Mouse (Mus musculus) mouse trophoblast stem cell (cell line): ENCODE data around the gene Bckdhb.
"Not testable (repeated sequence)": the region's sequence is repeated elsewhere in the genome, so short reads cannot be mapped to it uniquely, and the experiment has no call there.

Experiments
- in situ Hi-C, 2 experiments: fragments of 300-500 bp; cut with MseI, MboI; formaldehyde crosslinking; loops; 2 replicates in 1 of 2; 3 replicates in 1 of 2; pipeline ENCODE4 v1.15.1; 2025

Bckdhb gene

DNA sequence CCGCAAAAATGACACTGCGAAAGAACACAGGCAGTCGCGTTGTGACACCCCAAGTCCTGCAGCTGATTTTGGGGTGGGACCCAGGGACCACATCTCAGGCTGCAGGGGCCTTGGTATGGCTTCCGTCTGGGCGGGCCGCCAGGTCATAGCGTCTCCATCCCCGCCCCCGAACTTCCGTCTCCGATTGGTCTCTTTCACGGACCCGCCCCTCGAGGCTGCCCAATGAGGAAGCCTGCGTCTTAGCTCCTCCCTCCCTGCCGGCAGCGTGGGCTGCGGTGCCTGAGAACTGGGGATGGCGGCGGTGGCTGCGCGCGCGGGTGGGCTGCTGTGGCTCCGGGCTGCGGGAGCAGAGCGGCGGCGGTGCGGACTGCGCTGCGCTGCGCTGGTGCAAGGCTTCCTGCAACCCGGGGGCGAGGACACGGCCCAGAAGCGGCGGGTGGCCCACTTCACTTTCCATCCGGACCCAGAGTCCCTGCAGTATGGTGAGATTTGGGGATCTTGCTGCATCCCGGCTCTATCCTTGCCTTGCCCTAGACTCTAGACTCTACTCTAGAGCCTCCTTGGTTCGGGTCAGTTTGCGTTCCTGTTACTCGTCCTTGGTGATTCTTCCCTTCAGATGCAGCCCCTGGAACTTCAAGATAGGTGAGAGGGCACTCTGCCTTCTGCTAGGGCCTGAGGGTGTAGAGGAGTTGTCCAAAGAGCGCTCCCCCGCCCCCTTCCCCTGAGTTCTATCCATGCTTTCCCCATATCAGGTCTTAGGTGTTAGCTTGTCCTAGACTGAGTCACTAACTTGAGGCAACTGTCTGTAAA, at the start of gene Bckdhb:
TSS of gene Bckdhb (plus strand) at position 268 of the 810 bp plus-strand sequence.
- in situ Hi-C loops: no loop called here

DNA sequence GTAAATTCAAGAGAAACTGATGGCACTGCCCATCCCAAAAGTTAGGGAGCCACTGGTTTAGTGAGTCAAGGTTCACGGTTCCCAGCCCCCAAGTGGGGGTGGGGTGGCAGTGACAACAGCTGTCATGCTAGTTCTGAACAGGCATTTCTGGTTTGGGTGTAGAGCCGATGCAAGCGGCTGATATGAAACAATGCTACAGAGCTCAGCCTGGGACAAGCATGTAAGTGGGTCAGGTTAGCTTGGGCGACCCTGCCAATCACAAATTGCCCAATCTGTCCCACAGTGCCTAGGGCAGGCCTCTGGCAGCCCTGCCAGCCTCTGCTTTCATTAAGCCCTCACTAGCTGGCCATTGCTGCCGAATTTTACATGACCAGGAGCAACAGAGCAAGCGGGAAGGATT, 42.8 kb upstream of the Bckdhb start:
- in situ Hi-C loops: no loop called here

DNA sequence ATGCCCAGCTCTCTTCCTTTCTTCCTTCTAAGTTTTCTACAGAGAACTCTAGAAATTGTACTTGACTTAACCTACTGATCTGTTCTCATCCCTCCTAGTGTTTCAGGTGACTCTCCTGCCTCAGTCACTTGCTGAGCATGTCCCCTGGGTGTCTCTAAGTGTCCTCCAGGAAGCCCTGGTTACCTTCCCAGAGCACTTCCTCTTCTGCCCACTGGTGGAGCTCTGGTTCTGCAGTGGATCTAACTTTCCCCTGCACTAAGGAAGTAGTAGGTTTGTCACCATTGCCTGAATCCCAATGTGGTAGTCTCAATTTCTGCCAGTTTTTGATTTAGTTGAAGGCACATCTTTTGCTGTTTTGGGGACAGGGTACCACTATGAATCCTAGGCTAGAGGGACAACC, 38.8 kb upstream of the Bckdhb start:
- in situ Hi-C loops: no loop called here

DNA sequence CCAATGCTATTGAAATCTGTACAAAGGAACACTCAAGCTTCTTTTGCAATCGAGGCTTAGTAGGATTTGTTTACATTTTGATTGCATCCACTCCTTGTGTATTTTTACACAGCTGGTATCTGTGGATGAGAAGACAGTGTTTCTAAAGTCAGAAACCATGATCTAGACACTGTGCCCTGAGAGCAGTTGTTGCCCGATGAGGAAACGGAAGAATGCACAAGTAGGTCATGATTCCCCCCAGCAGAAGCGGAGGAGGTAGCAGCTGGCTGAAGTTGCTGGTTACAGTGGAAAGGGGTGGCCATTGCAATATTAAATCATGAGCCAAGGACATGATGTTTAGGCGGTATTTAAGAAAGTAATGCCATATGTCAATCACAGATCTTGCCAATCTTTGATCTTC, 36.7 kb upstream of the Bckdhb start:
- in situ Hi-C loops: no loop called here

DNA sequence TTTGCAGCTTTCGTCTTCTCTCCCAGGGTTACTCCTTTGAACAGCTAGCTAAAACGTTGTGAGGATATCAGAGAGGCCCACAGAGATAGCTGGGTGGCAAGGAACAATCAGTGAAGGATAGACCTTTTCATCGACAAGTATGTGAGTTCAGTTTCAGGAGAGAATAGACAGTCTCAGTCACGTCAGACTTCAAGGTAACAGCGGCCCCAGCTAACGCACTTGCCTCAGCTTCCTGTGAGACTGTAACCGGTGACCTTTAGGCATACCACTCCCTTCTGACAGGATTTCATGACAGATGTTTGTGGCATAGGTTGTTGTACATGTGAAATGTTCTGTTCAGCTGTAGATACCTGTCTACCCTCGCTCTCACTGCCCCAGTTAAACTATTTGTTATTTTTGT, 31.9 kb upstream of the Bckdhb start:
- in situ Hi-C loops: no loop called here

DNA sequence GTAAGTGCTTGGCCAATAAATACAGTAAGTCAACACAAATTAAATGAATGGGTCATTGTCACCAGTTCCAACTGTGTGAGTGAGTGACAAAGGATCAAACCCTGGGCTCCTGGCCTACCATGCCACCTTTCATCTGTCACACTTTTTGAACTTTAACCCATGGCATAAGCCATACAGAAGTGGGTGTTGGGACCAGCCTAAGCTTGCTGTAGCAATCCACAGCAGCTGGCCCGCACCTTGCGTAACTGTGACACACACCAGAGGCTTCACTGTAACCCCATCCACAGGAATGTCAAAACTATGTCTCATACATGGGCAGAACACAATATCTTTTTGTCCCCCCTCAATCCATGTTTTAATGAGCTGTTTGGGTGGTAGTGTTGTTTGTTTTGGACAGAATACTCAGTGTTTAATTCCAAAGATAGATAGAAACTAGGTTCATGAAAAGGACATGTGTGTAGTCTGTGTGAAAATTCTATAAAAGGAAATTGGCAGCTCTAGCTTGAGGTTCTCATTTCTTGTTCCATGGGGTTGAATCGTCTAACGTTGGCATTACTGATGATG, 31.1 kb upstream of the Bckdhb start:
- in situ Hi-C loops: no loop called here

DNA sequence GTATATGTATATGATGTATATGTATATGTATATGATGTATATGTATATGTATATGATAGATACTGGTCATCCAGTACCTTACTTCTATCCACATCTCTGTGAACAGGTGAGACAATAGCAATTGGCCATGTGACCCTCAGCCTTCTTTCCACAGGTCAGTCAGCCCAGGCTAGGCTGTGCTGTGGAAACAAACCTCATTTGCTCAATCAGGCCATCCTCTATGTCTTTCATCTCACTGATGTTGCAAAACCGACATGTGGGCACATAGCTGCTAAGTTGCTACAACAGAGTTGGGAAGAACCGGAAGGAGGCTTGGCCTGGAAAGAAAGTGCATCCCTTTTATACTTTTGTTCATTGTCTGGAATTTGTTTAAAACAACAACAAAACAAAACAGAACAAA, 22.9 kb upstream of the Bckdhb start:
- in situ Hi-C loops: no loop called here

DNA sequence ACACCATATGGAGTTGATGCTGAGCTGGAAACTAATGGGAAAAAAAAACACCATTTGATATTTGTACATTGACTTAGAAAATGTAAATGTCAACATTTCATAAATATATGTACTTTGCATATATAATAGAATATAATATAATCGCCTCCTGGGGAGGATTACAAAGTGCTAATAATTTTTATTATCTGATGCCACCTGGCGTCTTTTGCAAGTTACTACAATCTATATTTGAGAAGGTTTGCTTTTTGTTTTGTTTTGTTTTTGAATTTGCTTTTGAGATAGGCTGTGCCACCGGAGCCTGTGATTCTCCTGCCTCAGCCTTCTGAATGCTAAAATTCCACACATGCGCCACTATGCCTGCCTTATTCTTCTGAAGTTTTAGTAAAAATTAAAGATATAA, 19.1 kb upstream of the Bckdhb start:
- in situ Hi-C loops: no loop called here

DNA sequence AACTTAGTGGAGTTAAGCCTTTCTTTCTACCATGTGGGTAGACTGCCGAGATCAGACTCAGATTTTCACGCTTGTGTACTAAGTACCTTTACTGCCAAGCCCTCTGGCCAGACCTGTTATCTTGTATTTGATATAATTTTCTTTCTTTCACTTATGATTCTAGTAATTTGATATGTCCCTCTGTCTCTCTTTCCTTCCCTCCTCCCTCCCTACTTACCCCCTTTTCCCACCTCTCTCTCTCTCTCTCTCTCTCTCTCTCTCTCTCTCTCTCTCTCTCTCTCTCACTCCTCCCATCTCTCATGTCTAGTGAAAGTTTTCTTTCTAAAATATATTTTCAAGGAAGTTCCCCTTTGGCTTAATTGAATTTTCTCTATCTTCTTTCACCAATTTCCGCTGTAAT, 17.9 kb upstream of the Bckdhb start:
- in situ Hi-C loops: no loop called here

DNA sequence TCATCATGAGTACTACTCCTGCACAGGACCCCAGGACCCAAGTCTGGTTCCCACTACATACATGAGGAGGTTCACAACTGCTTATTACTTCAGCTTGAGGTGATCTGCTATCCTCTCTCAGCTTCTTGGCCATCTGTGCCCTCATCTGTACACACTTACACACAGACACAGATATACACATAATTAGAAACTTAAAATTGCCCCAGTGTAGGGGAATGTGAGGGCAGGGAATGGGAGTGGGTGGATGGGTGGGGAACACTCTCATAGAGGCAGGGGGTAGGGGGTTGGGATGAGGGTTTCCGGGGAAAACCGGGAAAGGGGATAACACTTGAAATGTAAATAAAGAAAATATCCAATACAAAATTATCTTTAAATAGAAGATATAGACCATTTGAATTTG, 15.1 kb upstream of the Bckdhb start:
- in situ Hi-C loops: no loop called here

DNA sequence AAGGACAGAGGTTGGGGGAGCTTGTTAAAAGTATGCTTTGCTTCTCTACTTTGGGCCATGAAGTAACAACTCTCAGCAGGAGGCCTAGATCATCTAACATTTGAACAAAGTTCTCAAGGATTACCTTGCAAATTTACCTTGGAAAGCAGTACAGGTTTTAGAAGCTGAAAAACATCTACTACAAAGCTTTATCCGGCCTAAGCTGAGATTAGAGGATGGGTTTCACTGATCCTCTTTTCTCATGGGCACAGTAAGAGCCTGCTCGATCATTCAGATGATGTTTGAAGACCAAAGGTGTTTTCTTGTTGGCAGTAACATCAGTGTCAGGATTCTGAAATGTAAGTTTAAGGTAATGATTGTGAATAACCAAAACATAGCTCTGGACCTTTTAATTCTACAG, 14.0 kb upstream of the Bckdhb start:
- in situ Hi-C loops: no loop called here

DNA sequence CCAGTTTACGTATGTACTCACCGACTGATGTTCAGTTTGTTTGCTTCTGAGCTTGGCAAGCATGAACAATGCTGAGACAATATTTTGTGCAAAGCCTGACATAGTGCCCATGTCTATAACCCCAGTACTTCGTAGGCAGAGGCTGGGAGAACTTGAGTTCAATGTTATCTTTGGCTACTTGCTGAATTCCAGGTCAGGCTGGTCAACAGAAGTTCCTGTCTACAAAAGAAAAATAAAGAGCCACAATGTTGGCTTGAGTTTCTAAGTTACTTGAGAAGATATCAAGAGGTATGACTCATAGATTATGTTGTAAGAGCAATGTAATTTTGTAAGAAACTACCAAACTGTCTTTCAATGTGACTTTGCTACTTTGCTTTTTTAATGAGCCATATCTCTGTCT, 2.9 kb upstream of the Bckdhb start:
- in situ Hi-C loops: no loop called here

DNA sequence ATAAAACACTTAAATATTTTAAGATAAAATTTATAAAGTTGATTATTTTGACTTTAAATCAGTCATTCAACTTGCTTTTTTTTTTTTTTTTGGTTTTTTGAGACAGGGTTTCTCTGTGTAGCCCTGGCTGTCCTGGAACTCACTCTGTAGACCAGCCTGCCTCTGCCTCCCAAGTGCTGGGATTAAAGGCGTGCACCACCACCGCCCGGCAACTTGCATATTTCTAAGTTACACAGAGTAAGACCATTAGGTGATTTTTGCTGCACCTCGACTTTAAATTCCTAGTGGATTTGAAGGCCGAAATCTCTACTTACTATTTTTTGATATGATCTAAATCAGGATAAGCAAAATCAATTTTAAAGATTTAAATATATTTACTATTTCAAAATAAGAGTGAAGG, 589 bp upstream of the Bckdhb start:
- in situ Hi-C loops: no loop called here

DNA sequence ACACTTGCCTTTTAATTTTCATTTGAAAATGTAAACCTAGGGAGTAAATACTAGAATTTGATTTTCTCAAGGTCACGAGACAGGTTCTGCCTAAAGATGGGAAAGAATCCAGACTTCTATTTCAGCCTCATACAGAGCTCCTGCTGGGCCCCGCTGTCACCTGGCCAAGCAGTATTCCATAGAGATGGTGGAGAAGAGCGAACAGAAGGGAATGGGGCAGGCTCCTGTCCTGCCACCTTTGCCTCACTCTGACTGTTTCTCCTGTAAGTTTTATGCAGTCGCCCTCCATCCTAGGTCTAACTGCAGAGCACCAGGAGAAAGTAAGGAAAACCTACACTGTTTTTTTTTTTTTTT, 720 bp downstream of the Bckdhb start:
- in situ Hi-C loops: no loop called here

DNA sequence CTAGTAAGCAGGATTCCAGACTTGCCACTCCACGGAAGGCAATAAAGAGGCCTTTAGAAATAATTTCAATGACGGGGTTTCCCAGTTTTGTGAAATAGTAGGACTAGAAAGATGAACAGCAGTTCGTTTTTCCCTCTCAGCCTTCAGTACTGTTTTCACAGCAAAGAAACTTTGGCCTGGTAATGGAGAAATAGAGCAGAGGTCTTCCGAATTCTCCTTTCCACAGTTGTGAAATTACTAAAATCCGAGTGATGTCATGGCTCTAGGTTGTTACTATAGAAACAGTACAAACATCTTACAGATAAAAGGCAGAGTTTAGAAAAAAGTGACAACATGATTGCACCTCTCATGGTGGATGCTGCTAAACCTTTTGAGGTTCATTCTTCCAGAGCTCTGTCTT, 1.4 kb downstream of the Bckdhb start:
- in situ Hi-C loops: no loop called here

DNA sequence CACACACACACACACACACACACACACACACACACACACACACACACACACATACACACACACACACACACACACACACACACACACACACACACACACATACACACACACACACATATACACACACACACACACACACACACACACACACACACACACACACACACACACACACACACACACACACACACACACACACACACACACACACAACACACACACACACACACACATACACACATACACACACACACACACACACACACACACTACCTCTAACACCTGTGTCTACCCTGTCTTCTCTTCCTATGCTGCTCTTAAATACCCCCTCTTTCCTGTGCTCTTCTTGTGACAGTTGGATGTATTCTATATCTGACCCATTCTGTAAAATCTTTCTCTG, 14.6 kb downstream of the Bckdhb start:
- in situ Hi-C loops: not testable (repeated sequence)

DNA sequence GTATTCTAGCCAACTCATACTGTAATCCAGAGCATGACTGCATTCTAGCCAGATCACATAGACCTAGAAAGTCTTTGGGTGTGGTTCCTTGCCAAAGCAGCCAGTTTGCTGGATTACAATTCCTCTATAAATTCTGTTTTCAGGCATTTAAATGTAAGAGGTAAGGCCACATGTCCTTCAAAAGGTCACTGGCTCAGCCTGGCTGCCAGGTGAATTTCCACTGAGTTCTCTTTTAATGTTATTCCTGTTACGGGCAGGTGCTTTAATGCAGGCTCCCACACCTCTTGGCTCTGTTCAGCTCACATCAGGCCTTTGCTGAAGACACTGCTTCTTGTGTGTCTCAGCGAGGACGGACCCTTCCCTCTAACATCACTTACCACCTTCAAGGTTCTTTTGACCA, 15.1 kb downstream of the Bckdhb start:
- in situ Hi-C loops: no loop called here

DNA sequence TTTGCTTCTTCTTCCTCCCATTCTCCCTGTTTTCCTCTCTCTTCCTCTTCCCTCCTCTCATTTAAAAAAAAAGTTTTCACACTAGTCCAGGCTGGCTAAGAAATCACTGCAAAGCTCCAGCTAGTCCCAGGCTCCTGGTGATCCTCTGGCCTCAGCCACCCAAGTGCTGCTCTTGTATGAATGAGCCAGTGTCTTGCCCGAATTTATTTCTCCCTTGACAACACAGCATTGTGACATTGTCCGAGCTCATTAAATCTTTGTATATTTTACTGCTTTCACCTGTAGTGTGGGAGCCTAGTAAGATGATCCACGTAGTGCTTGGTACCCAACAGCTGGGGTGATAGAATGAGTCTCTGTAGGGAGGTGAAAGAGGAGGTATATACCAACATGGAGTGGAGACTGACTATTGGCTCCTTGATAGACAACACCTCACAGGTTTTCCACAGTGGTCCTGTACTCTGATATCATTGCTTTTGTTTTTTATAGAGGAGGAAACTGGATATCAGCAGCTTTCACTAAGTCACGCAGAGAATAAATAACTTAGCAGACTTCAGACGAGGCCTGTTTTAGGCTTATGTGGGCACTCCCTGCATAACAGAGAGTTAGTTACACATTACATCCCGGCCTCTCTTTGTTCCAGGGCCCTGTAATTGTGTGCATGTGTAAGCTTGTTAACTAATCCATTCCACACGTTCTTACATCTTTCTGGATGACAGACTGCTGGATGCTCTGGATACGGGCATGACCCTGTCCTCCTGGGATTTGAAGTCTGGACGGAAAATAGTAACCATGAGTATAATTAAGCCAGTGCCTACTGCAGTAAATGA, 15.8 kb downstream of the Bckdhb start:
- in situ Hi-C loops: no loop called here

DNA sequence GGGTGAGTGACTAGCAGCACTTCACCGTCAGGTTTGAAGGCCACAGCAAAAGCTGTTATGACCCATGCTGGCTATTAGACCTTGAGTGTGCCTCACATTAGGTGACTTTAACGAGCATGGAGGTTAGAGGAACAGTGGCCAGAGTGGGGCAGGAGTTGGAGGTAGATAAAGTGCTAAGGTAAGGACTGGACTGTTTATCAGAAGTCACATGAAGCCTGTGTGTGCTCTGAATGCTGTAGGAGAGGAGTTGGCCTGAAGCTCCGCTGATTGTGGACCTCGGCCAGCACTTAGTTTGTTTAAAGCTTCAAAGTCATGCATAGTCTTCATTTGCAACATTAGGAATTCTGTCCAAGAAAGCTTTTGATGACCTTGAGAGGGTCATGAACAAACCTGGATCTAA, 26.4 kb downstream of the Bckdhb start:
- in situ Hi-C loops: no loop called here

DNA sequence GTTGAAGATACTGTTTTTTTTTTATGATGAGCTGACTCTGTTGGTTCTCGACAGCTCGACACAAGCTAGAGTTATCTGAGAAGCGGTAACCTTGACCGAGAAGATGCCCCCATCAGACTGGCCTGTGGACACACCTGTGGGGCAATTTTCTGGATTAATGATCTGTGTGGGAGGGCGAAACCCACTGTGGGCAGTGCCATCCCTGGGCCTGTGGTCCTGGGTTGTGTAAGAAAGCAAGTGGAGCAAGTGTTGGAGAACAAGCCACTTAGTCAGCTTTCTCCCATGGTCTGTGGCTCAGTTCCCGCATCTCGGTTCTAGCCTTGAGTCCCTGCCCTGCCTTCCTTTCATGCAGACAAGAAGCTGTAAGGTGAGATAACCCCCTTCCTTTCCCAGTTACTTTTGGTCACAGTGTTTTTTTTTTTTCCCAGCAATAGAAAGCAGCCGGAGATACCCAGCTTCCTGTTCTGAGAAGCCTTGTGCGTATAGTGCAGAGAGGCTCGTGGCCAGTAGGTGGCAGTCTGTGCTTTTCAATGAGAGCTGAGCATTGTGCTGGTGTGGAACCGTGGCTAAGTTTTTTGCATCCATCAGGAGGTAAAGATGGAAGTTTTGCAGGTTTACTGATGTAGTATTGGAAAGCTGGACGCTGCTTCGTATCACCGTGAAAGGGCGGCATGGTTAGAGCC, 31.8 kb downstream of the Bckdhb start:
- in situ Hi-C loops: no loop called here

DNA sequence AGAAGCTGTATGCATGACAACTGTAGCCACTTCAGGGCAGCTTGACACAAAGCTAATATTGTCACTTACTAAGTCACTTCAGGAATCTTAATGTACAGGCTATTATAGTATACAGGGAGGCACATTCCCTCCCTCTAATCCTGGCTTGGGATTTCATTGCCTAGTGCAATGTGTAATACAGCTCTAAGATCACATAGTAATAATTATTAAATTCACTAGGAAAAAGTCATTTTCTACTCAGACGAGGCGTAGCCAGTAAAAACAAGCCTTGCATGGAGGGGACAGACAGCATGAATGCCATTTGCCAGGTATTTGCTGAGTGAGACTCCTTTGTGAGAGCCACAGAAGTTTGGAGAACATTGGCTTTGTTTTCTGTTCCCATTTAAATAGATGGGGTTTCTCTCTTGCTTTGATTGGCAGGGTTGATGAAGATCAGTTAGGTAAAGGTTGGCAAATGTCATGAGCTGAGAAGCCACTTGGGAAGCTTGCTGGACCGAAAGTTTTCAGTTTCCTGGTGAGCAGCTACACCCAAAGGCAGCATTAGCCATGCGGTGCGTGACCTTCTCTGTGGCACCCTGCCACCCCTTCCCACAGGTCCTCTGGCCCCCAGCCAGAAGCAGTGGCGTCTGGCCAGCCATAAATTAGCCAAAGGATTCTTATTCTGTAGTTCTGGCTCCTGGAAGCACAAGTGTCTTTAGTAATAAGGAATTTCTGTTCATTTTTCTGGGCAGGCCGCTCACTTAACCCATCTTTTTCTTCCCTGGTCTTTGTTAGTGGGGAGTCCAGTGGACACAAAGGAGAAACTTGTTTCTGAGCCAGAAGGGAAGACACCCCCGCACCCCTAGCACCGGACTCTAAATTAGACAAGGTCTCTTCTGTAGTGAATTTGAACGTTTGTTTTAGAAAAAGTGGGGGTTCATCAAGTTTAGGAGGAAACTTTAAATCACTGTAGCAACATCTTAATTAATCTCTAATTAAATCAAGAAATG, 37.4 kb downstream of the Bckdhb start:
- in situ Hi-C loops: no loop called here
